Mouse (Mus musculus) gastrocnemius, postnatal 25 days (tissue): ENCODE measurements at regions not wholly inside any gene's neighbourhood (a gene's known extent, or its start where the extent isn't known, plus 50 kb on each side); places are given as distances from the start of the nearest gene placed in this dataset.

Experiments used
- DNase-seq: peaks from one replicate; pipeline ENCODE4 v3.0.0; 2022

DNA sequence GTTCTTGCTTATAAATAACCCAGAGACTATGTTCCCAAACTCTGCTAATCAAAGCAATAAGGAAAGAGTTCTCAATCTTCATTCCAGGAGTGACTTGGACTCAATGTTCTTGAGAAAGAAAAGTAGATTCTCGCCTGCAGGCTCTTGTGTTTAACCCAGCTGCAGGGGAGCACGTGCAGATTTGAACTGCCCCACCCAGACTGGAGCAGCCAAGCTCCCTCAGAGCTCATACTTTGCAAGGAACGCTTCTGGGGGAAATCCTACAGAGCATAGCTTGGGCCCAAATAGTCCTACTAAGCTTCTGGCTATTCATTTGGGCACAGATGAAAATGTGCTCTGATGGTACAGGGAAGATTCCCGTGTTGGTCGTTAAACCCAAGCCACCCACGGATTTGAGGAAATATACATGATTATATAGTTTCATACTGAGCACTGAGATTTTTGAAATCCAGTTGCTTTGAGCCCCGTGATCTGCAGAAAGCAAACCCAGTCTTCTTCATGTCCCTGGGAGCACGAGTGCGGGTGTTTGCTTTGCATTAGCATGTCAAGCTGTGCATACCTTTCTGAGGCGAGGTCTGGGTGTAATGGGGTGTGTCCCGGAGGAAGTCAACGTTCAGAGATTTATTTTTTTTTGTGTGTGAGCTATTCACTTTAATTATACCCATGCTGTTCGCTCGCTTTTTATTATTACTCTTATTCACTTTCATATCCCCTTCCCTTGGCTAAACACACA, 99.1 kb upstream of the Trp63 start:
- DNase-seq: no peak

DNA sequence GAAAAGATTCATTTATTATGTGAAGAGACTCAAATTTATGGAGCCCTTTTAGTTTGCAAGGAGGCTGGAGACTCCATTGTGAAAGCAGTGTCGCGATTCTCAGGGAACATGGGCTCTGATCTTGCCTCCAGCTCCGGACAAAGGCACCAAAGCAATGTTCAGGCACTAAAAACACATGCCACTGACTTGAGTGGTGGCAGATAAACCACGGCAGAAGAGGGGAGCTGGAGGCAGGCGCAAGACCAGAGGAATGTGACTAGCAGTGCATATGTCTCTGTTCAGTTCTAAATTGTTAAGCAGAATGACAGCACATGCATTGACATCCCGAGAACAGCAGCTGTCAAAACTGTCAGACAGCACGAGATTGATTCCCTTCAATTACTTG, 98.5 kb upstream of the Trp63 start:
- no peak for DNase-seq

DNA sequence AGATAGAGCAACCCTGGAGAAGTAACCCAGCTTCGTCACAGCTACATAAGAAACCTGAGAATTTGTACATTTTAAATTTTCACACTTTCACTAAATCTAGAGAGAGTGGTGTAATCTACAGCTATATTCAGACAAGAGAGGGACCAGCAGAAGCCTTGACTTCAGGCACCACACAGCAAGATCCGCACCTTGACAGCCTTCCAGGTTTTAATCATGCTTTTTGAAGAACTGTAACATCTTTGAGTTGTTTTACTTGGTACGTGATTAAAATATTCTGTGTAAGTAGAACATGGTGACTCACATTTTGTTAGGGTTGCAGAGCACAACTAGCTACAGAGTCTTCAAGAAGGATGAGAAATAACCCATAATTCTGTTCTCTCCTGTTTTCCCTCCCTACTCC, 97.6 kb upstream of the Trp63 start:
- DNase-seq: no peak

DNA sequence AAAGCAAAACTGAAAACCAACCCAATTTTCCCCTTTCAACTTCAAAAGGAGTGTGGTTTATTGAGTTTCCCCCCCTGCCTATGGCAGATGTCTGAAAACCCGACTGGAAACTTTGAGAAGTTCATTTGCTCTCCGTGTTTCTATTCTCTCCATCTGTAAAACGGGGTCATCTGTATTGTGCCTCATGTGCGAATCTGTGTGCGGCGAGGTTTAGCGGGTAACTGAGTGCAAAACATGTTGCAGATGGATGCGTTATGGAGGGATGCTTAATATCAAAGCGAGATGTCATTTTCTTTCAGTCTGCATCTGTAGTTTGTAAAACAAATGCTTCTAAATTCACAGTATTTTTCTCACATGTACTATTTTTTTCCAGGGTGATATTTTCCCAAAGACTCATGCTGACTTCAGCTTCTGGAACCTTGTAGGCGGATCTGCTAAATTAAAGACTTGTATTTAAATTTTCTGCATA, 95.7 kb upstream of the Trp63 start:
- DNase-seq: no peak

DNA sequence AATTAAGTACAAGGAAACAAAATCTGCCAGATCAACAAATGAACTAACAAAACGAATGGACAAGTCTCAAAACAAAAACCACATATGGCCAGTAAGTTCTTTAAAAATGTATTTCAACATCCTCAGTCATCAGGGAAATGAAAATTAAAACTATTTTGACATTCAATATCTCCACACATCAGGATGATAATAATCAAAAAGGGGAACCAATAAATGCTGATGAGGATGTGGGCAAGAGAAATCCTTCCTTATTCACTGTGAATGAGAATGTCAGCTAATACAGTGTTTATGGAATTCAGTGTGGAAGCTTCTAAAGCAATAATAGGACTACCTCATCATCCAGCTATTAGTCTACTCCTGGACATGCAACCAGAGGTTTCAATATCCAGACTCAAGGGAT, 86.1 kb upstream of the Trp63 start:
- DNase-seq: no peak

DNA sequence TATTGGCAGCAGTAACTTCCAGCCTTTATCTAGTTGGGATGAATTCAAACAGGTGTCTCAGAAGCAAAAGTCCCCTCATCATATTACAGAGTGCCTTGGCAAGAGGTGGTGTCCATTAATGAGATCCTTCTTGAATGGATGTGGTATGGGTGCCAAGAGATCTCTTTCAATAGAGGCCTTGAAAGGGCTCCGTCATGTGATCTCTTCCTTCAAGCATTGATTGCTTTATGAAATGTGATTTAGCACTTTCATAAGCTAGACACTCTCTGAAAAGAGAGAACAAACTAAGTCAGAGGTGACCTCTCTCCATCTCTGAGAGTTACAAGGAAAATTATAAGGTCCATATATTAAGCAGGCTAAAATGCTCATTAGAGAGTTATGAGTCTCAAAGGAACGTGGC, 80.4 kb upstream of the Trp63 start:
- no peak for DNase-seq

DNA sequence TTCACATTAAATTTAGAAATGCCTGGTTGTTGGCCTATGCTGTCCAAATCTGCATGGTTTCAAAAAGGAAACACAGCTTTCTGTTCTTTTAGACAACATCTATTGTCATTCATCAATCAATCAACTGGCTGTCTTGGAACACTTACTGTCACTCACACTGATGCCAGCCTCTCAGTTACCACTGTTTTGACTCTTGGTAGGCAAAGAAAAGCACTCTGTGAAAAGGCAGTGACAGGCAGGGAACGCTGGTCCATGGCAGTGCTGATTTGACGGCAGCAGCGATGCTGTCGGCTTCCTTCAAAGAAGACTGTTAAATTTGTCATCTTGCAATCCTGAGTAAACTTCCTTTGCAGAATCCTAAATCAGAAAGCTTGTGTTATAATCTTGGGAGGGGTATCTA, 68.3 kb upstream of the Trp63 start:
- DNase-seq: no peak

DNA sequence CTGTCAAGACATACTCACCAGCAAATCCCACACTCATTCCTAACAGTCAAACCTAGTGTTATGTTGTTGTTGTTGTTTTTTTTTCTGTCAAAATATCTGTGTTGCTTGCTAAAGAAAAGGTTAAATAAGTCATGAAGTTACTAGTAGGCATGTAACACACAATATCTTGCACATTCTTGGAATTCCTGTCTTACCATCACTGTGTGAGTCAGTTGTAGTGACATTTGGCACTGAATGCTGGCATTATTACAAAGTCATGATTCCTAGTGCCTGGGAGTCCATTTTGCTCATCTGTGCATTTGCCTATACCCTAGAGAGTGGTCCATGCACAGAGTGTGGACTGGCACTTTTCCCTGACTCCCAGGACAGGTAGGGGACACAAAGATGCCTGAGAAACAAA, 67.9 kb upstream of the Trp63 start:
- DNase-seq: no peak

DNA sequence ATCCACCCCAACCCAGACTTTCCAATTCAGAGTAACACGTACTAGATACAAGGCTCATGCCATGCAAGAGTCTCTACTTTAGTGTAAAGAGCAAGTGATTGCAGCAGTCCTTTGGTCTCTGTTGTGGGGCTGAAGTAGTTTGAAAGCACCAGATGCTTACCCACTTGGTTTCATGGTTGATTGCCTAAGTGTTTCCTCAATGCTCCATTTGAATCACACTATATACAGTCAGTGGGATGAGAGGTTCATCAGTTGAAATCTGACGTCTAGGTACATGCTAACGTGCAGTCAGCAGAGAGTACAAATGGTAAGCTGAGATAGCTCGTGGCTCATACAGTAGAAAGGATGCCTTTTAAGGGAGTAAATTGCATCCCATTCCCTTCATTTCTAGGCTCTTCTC, 64.7 kb upstream of the Trp63 start:
- DNase-seq: no peak

DNA sequence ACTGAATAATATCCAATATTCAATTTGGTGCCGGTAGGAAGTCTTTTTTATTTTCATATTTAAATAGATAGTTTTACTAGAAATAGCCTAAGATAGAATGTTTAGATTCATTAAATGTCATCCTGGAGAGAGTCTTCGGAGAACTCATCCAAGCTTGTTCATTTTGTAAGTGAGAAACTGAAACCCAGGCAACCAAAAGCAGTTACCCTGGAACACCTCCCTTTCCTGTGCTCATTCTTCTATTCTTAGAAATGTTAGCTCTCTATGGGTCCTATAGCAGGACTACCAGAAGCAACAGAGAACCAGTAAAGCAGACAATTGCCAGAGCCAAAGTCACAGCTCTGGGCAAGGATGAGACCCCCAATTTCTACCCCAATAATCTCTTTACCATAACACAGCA, 60.9 kb upstream of the Trp63 start:
- no peak for DNase-seq

DNA sequence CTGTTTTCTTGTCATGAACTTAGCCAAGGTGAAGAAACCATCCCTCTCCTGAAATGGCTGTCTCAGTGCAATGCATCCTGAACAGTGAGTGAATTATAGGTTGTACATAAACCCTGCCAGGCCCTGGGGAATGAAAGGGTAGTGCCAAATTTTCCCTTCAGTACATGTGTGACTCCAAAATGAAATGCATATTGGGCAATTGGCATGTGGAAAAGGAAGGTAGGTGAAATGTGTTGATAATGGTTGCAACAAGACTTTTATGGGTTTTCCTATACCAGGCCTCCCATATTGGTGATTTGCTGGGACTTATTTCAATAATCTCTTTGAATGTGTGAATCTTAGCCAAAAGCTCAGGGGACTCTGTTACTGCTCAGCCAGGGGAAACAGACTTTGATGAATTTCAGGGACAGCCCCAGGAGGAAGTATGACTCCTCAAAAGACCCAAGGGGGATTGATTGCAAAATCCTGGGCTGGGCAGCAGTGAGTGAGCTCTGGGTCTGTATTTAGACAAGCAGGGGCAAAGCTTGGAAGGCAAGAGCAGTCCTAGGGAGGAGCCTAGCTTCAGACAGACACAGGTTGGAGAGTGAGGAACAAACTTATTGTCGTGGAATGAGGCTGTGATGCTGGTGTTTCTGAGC, 59.5 kb upstream of the Trp63 start:
- no peak for DNase-seq

DNA sequence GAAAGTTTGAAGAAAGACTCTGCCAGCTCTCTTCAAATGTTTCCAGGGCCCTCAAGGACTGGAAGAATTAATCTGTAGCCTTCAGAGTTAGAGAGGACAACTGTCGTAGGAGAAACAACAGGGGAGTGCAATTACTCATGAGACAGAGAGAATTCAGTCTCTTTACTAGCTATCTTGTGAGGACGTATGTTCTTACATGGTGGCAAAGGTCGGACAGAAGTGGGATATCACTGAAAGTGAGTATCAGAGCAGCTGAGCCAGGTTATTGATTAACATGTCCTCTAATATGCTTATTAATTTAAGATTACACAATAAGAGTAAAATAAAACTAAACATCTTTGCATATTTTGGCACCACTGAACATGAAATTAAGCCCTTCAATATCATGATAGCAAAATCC, 53.8 kb upstream of the Trp63 start:
- DNase-seq: no peak

DNA sequence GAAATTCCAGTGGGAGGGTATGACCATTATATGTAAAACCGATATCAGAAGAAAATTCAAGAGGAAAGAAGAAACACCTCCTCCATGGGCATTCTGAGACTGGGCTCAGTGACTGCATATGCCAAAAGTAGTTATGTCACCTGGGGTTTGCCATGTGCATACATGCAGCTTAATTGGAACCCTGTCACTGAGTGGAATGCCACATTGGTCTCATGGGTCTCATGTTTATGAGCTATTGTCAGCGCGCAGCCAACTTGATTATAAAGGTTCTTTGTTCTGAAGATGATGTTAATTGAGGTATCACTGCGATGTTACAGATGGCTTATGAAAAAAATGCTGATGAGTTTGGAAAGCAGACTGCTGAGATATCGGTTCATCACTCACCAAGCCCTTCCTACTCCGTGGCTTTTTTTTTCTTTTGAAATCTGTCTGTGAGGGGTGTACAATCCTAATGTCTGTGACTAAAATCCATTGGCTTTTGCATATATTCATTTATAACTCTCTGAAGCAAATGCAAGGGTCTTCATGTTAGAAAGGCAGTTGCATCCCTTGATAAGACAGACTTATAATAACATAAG, 52.3 kb upstream of the Trp63 start:
- DNase-seq: no peak
